Comparison of ENCODE assay signal across 25 mouse cellular contexts in the genomic region with DNA sequence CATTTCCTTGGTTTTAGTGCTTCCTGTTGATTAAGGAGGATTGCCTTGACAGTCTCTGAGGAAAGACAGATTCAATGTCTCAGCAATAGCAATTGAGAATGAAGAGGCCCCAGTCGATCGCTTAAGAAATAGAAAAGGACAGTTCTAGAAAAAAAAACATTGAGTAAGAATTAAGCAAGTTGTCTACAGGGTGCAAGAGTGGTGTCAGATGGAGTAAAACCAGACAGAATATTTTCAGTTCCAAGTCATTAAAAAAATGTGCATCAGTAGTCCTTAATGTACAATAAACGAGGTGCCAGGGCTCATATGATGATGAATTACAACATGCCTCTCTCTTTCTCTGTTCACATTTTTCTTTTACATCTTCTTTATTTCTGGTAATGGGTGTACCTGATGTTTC.
"Had no signal": no experiment of that assay in that cellular context is flagged by ENCODE, and none has a peak within 500 bp of the region (broad histone marks: within the 10 kb centered on the region; RNA-seq: fewer than 3 reads in every experiment).

No protein-coding gene starts in this region.

- H3K27ac ChIP-seq: heart, adult 2 months; heart, embryonic 13.5 days; heart, embryonic 15.5 days; hindbrain, embryonic 13.5 days; hindbrain, embryonic 15.5 days; hindbrain, postnatal 0 days; kidney, embryonic 15.5 days; kidney, postnatal 0 days; limb, embryonic 13.5 days; limb, embryonic 15.5 days; liver, embryonic 12.5 days had no signal

- H3K4me1 ChIP-seq: heart, embryonic 13.5 days; heart, embryonic 15.5 days; hindbrain, embryonic 13.5 days; hindbrain, embryonic 15.5 days; kidney, embryonic 15.5 days; limb, embryonic 13.5 days; liver, embryonic 12.5 days had no signal

- H3K4me3 ChIP-seq: heart, adult 2 months; heart, embryonic 13.5 days; heart, embryonic 15.5 days; hindbrain, embryonic 13.5 days; hindbrain, embryonic 15.5 days; kidney, embryonic 15.5 days; limb, embryonic 13.5 days; limb, embryonic 15.5 days; liver, embryonic 12.5 days had no signal

- H3K27me3 ChIP-seq: heart, embryonic 13.5 days; heart, embryonic 15.5 days; hindbrain, embryonic 13.5 days; hindbrain, embryonic 15.5 days; kidney, embryonic 15.5 days; limb, embryonic 13.5 days; limb, embryonic 15.5 days; liver, embryonic 12.5 days had no signal

- H3K36me3 ChIP-seq: heart, embryonic 13.5 days; heart, embryonic 15.5 days; hindbrain, embryonic 13.5 days; hindbrain, embryonic 15.5 days; kidney, embryonic 15.5 days; limb, embryonic 13.5 days; limb, embryonic 15.5 days; liver, embryonic 12.5 days had no signal

- H3K9ac ChIP-seq: heart, embryonic 13.5 days; heart, embryonic 15.5 days; hindbrain, embryonic 13.5 days; hindbrain, embryonic 15.5 days; kidney, embryonic 15.5 days; limb, embryonic 13.5 days; limb, embryonic 15.5 days; liver, embryonic 12.5 days had no signal

- H3K4me2 ChIP-seq: heart, embryonic 11.5 days; heart, embryonic 13.5 days; heart, embryonic 15.5 days; hindbrain, embryonic 13.5 days; hindbrain, embryonic 15.5 days; kidney, embryonic 15.5 days; limb, embryonic 13.5 days; limb, embryonic 15.5 days; liver, embryonic 12.5 days had no signal

- ATAC-seq: hindbrain, postnatal 0 days; intestine, embryonic 16.5 days; liver, embryonic 12.5 days had no signal

- DNase-seq: gastrocnemius, postnatal 14 days; gastrocnemius, postnatal 36 days; heart, adult 11 months; heart, adult 2 months; heart, postnatal 14 days; heart, postnatal 36 days; kidney, adult 11 months; kidney, adult 2 months; kidney, adult 9 months; kidney, postnatal 25 days; layer of hippocampus, adult 9-11 months; layer of hippocampus, postnatal 36 days; left cerebral cortex, postnatal 4 days had no signal

- H3K9me3 ChIP-seq: heart, embryonic 13.5 days; heart, embryonic 15.5 days; hindbrain, embryonic 13.5 days; hindbrain, embryonic 15.5 days; kidney, embryonic 15.5 days; limb, embryonic 13.5 days; limb, embryonic 15.5 days; liver, embryonic 12.5 days had no signal
